Mouse (Mus musculus): ENCODE measurements around the gene Eif5b.
"Not testable (repeated sequence)": the region's sequence is repeated elsewhere in the genome, so short reads cannot be mapped to it uniquely, and the experiment has no call there.

Gene Eif5b

GRCm38 (mm10) chr1:37997867-37998266, at the start of gene Eif5b, which contains the start of gene Txndc9:
Gene Eif5b, plus strand, starts transcription at chr1:37998010.
Gene Txndc9, minus strand, starts transcription at chr1:37997893.
- in situ Hi-C loops (cut with MboI; ENCODE audit: low pct_unique_long_range_greater_than_20kb in 1 of 2, low sequenced_read_pairs in 2 of 2, unreplicated experiment in 1 of 2) = no loop called here

GRCm38 (mm10) chr1:37948906-37949305, 48.9 kb upstream of the Eif5b start:
- in situ Hi-C loops (cut with MboI; ENCODE audit: low pct_unique_long_range_greater_than_20kb in 1 of 2, low sequenced_read_pairs in 2 of 2, unreplicated experiment in 1 of 2) = no loop called here

- in situ Hi-C loops (cut with MboI; ENCODE audit: low pct_unique_long_range_greater_than_20kb in 1 of 2, low sequenced_read_pairs in 2 of 2, unreplicated experiment in 1 of 2) = no loop called here
These were observed 43.0 kb upstream of the Eif5b start for GRCm38 (mm10) chr1:37954786-37955185.

- in situ Hi-C loops (cut with MboI; ENCODE audit: low pct_unique_long_range_greater_than_20kb in 1 of 2, low sequenced_read_pairs in 2 of 2, unreplicated experiment in 1 of 2) = no loop called here
These were observed 42.6 kb upstream of the Eif5b start for GRCm38 (mm10) chr1:37955251-37955650.

- in situ Hi-C loops (cut with MboI; ENCODE audit: low pct_unique_long_range_greater_than_20kb in 1 of 2, low sequenced_read_pairs in 2 of 2, unreplicated experiment in 1 of 2) = no loop called here
These were observed 40.9 kb upstream of the Eif5b start for GRCm38 (mm10) chr1:37956690-37957431.

GRCm38 (mm10) chr1:37957659-37958058, 40.2 kb upstream of the Eif5b start, which contains the start of gene Lyg1:
Gene Lyg1, minus strand, starts transcription at chr1:37957759.
- in situ Hi-C loops (cut with MboI; ENCODE audit: low pct_unique_long_range_greater_than_20kb in 1 of 2, low sequenced_read_pairs in 2 of 2, unreplicated experiment in 1 of 2) = no loop called here

- in situ Hi-C loops (cut with MboI; ENCODE audit: low pct_unique_long_range_greater_than_20kb in 1 of 2, low sequenced_read_pairs in 2 of 2, unreplicated experiment in 1 of 2) = no loop called here
These were observed 39.3 kb upstream of the Eif5b start for GRCm38 (mm10) chr1:37958516-37958915.

- in situ Hi-C loops (cut with MboI; ENCODE audit: low pct_unique_long_range_greater_than_20kb in 1 of 2, low sequenced_read_pairs in 2 of 2, unreplicated experiment in 1 of 2) = no loop called here
These were observed 38.3 kb upstream of the Eif5b start for GRCm38 (mm10) chr1:37959486-37959885.

GRCm38 (mm10) chr1:37965571-37965970, 32.2 kb upstream of the Eif5b start:
- in situ Hi-C loops (cut with MboI; ENCODE audit: low pct_unique_long_range_greater_than_20kb in 1 of 2, low sequenced_read_pairs in 2 of 2, unreplicated experiment in 1 of 2) = no loop called here

- in situ Hi-C loops (cut with MboI; ENCODE audit: low pct_unique_long_range_greater_than_20kb in 1 of 2, low sequenced_read_pairs in 2 of 2, unreplicated experiment in 1 of 2) = no loop called here
These were observed 29.1 kb upstream of the Eif5b start for GRCm38 (mm10) chr1:37968746-37969145.

GRCm38 (mm10) chr1:37971520-37971919, 26.3 kb upstream of the Eif5b start:
- in situ Hi-C loops (cut with MboI; ENCODE audit: low pct_unique_long_range_greater_than_20kb in 1 of 2, low sequenced_read_pairs in 2 of 2, unreplicated experiment in 1 of 2) = no loop called here

GRCm38 (mm10) chr1:37976666-37977065, 21.1 kb upstream of the Eif5b start:
- in situ Hi-C loops (cut with MboI; ENCODE audit: low pct_unique_long_range_greater_than_20kb in 1 of 2, low sequenced_read_pairs in 2 of 2, unreplicated experiment in 1 of 2) = not testable (repeated sequence)

- in situ Hi-C loops (cut with MboI; ENCODE audit: low pct_unique_long_range_greater_than_20kb in 1 of 2, low sequenced_read_pairs in 2 of 2, unreplicated experiment in 1 of 2) = no loop called here
These were observed 20.5 kb upstream of the Eif5b start for GRCm38 (mm10) chr1:37977303-37977702.

- in situ Hi-C loops (cut with MboI; ENCODE audit: low pct_unique_long_range_greater_than_20kb in 1 of 2, low sequenced_read_pairs in 2 of 2, unreplicated experiment in 1 of 2) = no loop called here
These were observed 13.5 kb upstream of the Eif5b start for GRCm38 (mm10) chr1:37984326-37984725.

GRCm38 (mm10) chr1:37985764-37986323, 12.0 kb upstream of the Eif5b start:
- in situ Hi-C loops (cut with MboI; ENCODE audit: low pct_unique_long_range_greater_than_20kb in 1 of 2, low sequenced_read_pairs in 2 of 2, unreplicated experiment in 1 of 2) = loop anchor here in 1 of 2 experiments (5.0 kb wide), 1 partner anchor 89 kb away; no protein-coding TSS in a partner anchor

- in situ Hi-C loops (cut with MboI; ENCODE audit: low pct_unique_long_range_greater_than_20kb in 1 of 2, low sequenced_read_pairs in 2 of 2, unreplicated experiment in 1 of 2) = loop anchor here in 1 of 2 experiments (5.0 kb wide), 1 partner anchor 91 kb away; no protein-coding TSS in a partner anchor
These were observed 10.0 kb upstream of the Eif5b start for GRCm38 (mm10) chr1:37987856-37988255.

GRCm38 (mm10) chr1:37996226-37996625, 1.6 kb upstream of the Eif5b start:
- in situ Hi-C loops (cut with MboI; ENCODE audit: low pct_unique_long_range_greater_than_20kb in 1 of 2, low sequenced_read_pairs in 2 of 2, unreplicated experiment in 1 of 2) = no loop called here

GRCm38 (mm10) chr1:37996877-37997484, 829 bp upstream of the Eif5b start:
- in situ Hi-C loops (cut with MboI; ENCODE audit: low pct_unique_long_range_greater_than_20kb in 1 of 2, low sequenced_read_pairs in 2 of 2, unreplicated experiment in 1 of 2) = no loop called here

GRCm38 (mm10) chr1:37998371-37999199, 775 bp downstream of the Eif5b start:
- in situ Hi-C loops (cut with MboI; ENCODE audit: low pct_unique_long_range_greater_than_20kb in 1 of 2, low sequenced_read_pairs in 2 of 2, unreplicated experiment in 1 of 2) = no loop called here

Measured in mouse embryonic stem cell (cell line).